Mouse (Mus musculus) heart, postnatal 36 days (tissue): ENCODE measurements around the gene Tssk1. TPM values are rescaled to one million over a fixed set of nuclear protein-coding genes. Genes with fewer than 3 reads are reported as not detected.
A peak's percentile ranks its signal among the peaks of the same experiment; 100 is the strongest.

ENCODE experiments used
- DNase-seq, 2 experiments: peaks; one replicate each; pipeline ENCODE4 v3.0.0; 2021 to 2022
- intact Hi-C: fragments of 180-260 bp; cut with DNase I; formaldehyde crosslinking; loops from one replicate; pipeline ENCODE4 v1.15.1; 2025
- total RNA-seq, 2 experiments: library from RNA; stranded (reverse); gene quantifications; 2 replicates each; pipeline ENCODE4 v1.2.3; 2021

Gene Tssk1
- total RNA-seq, 2 experiments from 2014 or later: 0.11 to 0.14 TPM

DNA sequence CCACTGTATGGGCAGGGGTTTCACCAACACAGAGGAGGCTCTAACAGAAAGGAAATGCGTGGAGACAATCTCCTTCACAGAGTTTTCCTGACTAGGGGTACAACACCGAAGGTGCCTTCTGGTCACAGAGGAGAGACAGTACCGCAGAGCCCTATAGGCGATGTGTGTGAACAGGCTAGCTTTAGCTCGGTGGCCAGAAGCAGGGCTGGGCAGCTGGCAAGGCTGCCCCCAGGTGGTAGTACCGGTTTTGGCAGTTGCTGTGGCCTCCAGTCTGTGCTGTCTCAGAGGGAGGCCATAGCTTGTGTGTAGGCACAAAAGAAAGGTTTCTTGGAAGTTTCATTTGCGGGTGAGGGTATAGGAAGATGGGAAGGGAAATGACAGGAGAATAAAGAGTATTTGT lies 44.8 kb downstream of the Tssk1 start:
- DNase-seq: peak; percentile 49 to 61
- intact Hi-C loops: no loop called here

DNA sequence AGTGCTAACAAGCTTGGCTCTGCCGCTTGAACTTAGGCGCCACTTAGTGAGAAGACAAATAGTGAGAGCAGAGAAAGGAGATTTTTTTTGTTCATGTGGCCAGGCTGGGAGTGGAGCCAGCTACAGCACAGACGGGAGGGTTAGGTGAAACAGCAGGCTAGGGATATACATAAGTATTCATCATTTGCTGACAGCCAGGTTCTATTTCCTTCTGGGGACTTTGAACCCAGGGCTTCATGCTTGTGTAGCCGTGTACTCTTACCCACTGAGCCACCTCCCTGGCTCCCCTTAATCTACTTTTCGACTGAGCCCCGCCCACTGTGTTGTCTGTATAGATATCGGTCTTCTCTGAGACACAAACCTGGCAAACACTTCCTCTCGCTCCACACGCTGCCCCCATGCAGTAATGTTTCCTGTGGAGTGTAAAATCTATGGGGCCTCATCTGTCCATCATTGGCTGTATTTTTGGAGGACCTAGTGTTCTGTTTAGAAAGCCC lies 45.3 kb downstream of the Tssk1 start:
- no peak for DNase-seq
- intact Hi-C loops: no loop called here

DNA sequence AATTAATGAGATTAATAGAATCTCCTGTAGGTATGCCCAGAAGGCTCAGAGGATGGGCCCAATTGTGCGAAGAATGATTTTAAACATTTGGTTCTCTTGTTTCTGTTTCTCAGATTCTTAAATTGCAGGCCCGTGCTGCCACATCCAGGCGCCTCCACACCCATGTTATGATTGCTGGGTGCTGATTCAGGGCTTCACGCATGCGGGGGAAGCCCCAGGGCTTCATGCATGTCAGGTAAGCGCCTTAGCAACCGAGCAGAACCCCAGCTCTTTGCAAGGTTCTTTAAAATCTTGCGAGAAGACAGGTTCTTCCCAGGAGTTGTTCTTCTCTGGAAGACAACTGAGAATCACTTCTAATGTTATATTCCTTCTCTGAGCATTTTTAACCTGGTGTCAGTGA lies 49.4 kb downstream of the Tssk1 start:
- intact Hi-C loops: no loop called here
- DNase-seq: no peak

DNA sequence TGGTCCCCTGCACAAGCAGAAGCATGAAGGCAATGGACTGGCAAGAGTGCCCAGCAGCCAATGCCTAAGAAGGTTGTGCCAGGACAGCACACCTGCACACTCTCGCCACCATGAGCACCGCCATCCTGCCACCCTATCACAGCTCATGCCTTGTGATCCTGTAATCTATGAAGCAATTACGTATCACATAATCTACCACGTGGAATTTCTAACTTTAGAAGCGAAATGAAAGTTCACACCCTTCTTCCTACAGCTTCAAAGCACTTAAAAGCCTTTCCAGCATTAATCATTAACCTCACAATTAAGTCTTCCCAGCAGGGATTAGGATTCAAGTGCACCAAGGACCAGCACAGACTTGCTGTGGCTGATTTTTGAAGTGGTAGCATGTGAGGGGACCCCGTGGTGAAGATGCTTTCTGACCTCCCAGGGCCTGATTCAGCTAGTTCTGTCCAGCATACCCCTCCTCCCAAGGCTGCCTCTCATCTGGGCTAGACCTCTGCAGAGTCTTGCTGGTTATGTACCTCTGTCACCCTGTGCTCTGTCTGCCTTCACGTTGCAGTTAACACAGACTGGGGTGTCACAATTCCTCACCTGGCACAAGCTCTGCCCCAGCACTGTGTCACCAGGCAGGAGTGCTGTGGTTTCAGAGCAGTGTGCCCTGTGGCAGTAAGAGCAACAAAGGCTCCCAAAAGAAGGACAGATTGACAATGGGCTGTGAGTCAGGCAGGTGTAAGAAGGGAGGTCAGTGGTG lies 51.2 kb downstream of the Tssk1 start:
- no peak for DNase-seq
- intact Hi-C loops: no loop called here

Other genes starting within 250 kb of the Tssk1 start
- gene Ccdc74a, start 247.8 kb upstream of the Tssk1 start, total RNA-seq: under 1 TPM in 1 of 2 experiments, not detected in 1; 0.60 TPM
- 10 to 100 TPM; 26.2 to 26.6 TPM for gene Med15, start 161.3 kb upstream of the Tssk1 start, total RNA-seq
- 10 to 100 TPM; 17.2 to 20.2 TPM for gene Klhl22, start 134.6 kb upstream of the Tssk1 start, total RNA-seq
- 1 to 10 TPM; 4.5 to 4.9 TPM for gene Scarf2, start 96.9 kb upstream of the Tssk1 start, total RNA-seq
- not detected for gene B830017H08Rik, start 61.1 kb upstream of the Tssk1 start, total RNA-seq
- 1 to 10 TPM; 2.1 TPM for gene Car15, start 55.9 kb upstream of the Tssk1 start, total RNA-seq
- gene Gm20518, start 2.6 kb upstream of the Tssk1 start, total RNA-seq: under 1 TPM; 0.16 to 0.17 TPM
- 10 to 100 TPM; 47.3 to 48.6 TPM for gene Dgcr2, start 4.3 kb downstream of the Tssk1 start, total RNA-seq
- gene Tssk2, start 4.4 kb downstream of the Tssk1 start, total RNA-seq: not detected
- 10 to 100 TPM in 1 of 2 experiments, 1 to 10 TPM in 1; 8.7 to 10.6 TPM for gene Ess2, start 17.1 kb downstream of the Tssk1 start, total RNA-seq
- not detected for gene Gsc2, start 20.8 kb downstream of the Tssk1 start, total RNA-seq
- gene Slc25a1, start 34.0 kb downstream of the Tssk1 start, total RNA-seq: 10 to 100 TPM in 1 of 2 experiments, 1 to 10 TPM in 1; 5.9 to 13.9 TPM
- gene Vpreb2, start 86.2 kb downstream of the Tssk1 start, total RNA-seq: not detected
- gene Dgcr6, start 158.6 kb downstream of the Tssk1 start, total RNA-seq: 10 to 100 TPM; 43.2 to 44.0 TPM
- 10 to 100 TPM; 23.6 to 28.4 TPM for gene Prodh, start 196.0 kb downstream of the Tssk1 start, total RNA-seq
- gene Rtn4r, start 233.4 kb downstream of the Tssk1 start, total RNA-seq: 1 to 10 TPM; 2.1 to 6.0 TPM